Mouse (Mus musculus): ENCODE data around the gene Tcf3. TPM values are rescaled to one million over a fixed set of nuclear protein-coding genes. Genes with fewer than 3 reads are reported as not detected.

Tcf3 gene
- total and polyA plus RNA-seq, 2 experiments: 6.4 to 20.2 TPM

DNA sequence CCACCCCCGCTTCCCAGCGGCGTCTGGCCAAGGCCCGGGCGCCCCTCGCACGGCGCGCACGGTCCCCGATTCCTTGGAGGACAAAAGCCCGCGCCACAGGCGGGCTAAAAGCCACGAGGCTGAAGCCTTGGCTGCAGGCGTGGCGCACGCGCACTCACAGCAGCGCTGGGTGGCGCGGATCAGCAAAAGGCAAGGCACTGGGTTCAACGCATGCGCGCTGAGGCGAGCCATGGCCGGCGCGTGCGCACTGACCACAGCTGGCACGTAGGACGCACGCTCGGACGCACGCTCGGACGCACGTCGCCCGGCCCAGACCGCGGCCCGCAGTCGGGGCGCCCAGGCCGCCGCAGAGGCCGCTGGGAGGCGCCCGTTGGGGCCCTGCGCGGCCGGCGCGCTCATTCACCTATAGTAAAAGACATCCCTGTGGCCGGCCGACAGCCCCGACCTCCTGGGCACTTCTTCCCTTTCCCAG lies 34.7 kb downstream of the Tcf3 start:
- peak; percentile 89 for DNase-seq (ENCODE audit: extremely low read depth, low read depth, low spot score)
- H3K9ac ChIP-seq (ENCODE audit: low read depth, low read length): peak overlapping the region; percentile 81
- H3K27ac ChIP-seq (replicated peaks; ENCODE audit: insufficient read depth, low read depth, low read length): peak overlapping the region; percentile 81
- H3K4me1 ChIP-seq (ENCODE audit: control insufficient read depth, insufficient read depth, low read length): peaks cover 11% of the 10 kb centered on the region
- H3K27me3 ChIP-seq (ENCODE audit: control insufficient read depth, insufficient read depth, low read length): no peaks in the 10 kb centered on the region
- peaks cover 8% of the 10 kb centered on the region for H3K79me2 ChIP-seq (ENCODE audit: control insufficient read depth, insufficient read depth, low read length)
- TF ChIP-seq POLR2A (IDR thresholded peaks at IDR 0.05; ENCODE audit: extremely low read depth, insufficient read depth, low read length) (0 out of 2 replicates have a peak, but pooled peaks have one; percentile 2), CTCF (IDR thresholded peaks at IDR 0.05; ENCODE audit: low read depth, low read length) (no peak)
- peaks cover 11% of the 10 kb centered on the region; the same call in 1 of the 2 replicates for H3K36me3 ChIP-seq (ENCODE audit: control insufficient read depth, insufficient read depth, low read length)
- WGBS: under 1% methylated on average over 59 of the region's 59 CpGs
- peak overlapping the region; percentile 62 for H3K4me3 ChIP-seq (ENCODE audit: insufficient read depth, low read depth, low read length)

DNA sequence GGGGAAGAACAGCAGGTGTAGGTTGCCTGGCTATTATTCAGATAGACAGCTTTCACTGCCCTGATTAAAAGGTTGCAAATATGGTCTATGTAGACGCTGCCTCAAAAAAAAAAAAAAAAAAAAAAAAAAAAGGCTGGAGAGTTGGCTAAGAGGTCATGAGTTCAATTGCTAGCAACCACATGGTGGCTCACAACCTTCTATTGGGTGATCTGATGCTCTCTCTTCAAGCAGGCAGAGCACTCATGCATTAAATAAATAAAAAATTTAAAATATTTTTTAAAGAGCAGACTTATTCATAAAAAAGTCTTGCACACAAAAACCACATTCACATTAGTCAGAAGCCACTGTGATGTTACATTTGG lies 35.3 kb downstream of the Tcf3 start:
- Histone ChIP-seq H3K27me3 (ENCODE audit: control insufficient read depth, insufficient read depth, low read length) (no peaks in the 10 kb centered on the region), H3K79me2 (ENCODE audit: control insufficient read depth, insufficient read depth, low read length) (peaks cover 8% of the 10 kb centered on the region), H3K36me3 (ENCODE audit: control insufficient read depth, insufficient read depth, low read length) (peaks cover 9% of the 10 kb centered on the region; the same call in 1 of the 2 replicates), H3K4me3 (ENCODE audit: insufficient read depth, low read depth, low read length) (peak overlapping the region; percentile 62), H3K9ac (ENCODE audit: low read depth, low read length) (peak overlapping the region; percentile 74), H3K4me1 (ENCODE audit: control insufficient read depth, insufficient read depth, low read length) (peaks cover 11% of the 10 kb centered on the region), H3K27ac (replicated peaks; ENCODE audit: insufficient read depth, low read depth, low read length) (peak overlapping the region; percentile 75)
- 3% methylated on average over 1 of the region's 1 CpGs for WGBS
- TF ChIP-seq CTCF (IDR thresholded peaks at IDR 0.05; ENCODE audit: low read depth, low read length): no peak
- no peak for TF ChIP-seq POLR2A (IDR thresholded peaks at IDR 0.05; ENCODE audit: extremely low read depth, insufficient read depth, low read length)
- peak; percentile 54 for DNase-seq (ENCODE audit: extremely low read depth, low read depth, low spot score)

DNA sequence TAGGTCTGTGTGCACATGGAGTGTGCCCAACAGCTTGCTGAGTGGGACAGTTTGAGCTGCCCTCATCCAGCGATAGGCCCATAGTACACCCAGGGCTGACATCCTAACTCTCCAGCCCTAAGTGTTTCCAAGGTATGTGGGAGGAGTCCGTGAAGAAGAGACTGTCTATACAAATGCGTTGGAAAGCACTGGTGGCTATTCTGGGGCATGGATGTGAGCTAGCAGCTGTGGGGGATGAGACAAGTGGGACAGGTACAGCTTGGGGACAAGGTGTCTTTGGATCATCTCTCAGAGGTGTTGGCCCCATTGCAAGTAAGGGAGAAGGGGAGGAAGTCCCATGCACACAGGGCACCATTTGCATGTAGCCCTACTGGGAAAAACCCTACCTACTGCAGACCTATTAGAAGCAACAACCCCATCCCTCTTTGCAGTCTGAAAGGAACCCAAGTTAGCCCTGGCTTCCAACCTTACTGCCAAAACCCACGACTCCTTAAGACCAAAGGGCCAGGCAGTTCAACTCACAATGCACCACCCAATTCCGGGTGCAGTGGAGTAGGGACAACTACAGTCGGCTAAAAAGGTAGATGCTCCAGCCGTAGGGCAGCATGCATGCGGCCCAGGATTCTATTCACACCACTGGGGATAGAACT lies 35.8 kb downstream of the Tcf3 start:
- Histone ChIP-seq H3K27me3 (ENCODE audit: control insufficient read depth, insufficient read depth, low read length) (no peaks in the 10 kb centered on the region), H3K9ac (ENCODE audit: low read depth, low read length) (peak overlapping the region; percentile 23; the same call in 1 of the 2 replicates), H3K36me3 (ENCODE audit: control insufficient read depth, insufficient read depth, low read length) (peaks cover 7% of the 10 kb centered on the region; the same call in 1 of the 2 replicates), H3K4me3 (ENCODE audit: insufficient read depth, low read depth, low read length) (no peak overlapping the region), H3K27ac (replicated peaks; ENCODE audit: insufficient read depth, low read depth, low read length) (no peak overlapping the region), H3K79me2 (ENCODE audit: control insufficient read depth, insufficient read depth, low read length) (peaks cover 8% of the 10 kb centered on the region), H3K4me1 (ENCODE audit: control insufficient read depth, insufficient read depth, low read length) (peaks cover 11% of the 10 kb centered on the region)
- no peak for DNase-seq (ENCODE audit: extremely low read depth, low read depth, low spot score)
- WGBS: 49% methylated on average over 8 of the region's 8 CpGs
- no peak for TF ChIP-seq POLR2A (IDR thresholded peaks at IDR 0.05; ENCODE audit: extremely low read depth, insufficient read depth, low read length)
- no peak for TF ChIP-seq CTCF (IDR thresholded peaks at IDR 0.05; ENCODE audit: low read depth, low read length)

- peaks cover 11% of the 10 kb centered on the region for H3K4me1 ChIP-seq (ENCODE audit: control insufficient read depth, insufficient read depth, low read length)
- peaks cover 4% of the 10 kb centered on the region; the same call in 1 of the 2 replicates for H3K36me3 ChIP-seq (ENCODE audit: control insufficient read depth, insufficient read depth, low read length)
- H3K27me3 ChIP-seq (ENCODE audit: control insufficient read depth, insufficient read depth, low read length): no peaks in the 10 kb centered on the region
- DNase-seq (ENCODE audit: extremely low read depth, low read depth, low spot score): no peak
- 93% methylated on average over 11 of the region's 11 CpGs for WGBS
- TF ChIP-seq POLR2A (IDR thresholded peaks at IDR 0.05; ENCODE audit: extremely low read depth, insufficient read depth, low read length): no peak
- no peak for TF ChIP-seq CTCF (IDR thresholded peaks at IDR 0.05; ENCODE audit: low read depth, low read length)
- no peak overlapping the region for H3K9ac ChIP-seq (ENCODE audit: low read depth, low read length)
- no peak overlapping the region for H3K4me3 ChIP-seq (ENCODE audit: insufficient read depth, low read depth, low read length)
- peaks cover 8% of the 10 kb centered on the region for H3K79me2 ChIP-seq (ENCODE audit: control insufficient read depth, insufficient read depth, low read length)
- no peak overlapping the region for H3K27ac ChIP-seq (replicated peaks; ENCODE audit: insufficient read depth, low read depth, low read length)
Measured at GRCm38 (mm10) chr10:80396822-80397523, 36.5 kb downstream of the Tcf3 start.

DNA sequence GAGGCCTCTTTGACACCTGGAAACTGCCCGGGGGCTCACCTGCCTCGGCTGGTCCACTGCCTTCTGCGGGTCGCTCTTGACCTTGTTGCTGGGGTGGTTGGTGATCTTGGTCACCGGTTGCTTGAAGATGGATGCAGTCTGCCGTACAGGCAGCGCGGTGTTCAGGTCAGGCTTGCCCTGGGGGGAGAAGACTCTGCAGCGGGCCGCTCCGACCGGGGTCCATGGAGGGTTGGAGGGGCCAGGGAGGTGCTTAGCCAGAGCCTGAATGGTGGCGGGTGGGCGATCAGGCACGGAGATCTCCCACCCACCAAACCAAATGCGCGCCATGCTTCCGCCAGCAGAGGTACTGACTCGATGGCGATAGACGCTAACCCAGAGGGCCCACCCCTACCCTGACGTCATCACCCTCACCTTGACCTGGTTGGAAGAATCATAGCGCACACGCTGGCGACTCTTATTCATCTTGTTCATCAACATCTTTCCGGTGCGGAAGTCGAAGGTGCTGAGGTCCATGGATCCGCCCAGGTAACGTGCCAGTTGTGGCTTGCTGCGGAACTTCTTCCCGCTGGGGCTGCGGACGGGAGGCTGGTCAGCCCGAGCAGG lies 38.3 kb downstream of the Tcf3 start:
- Histone ChIP-seq H3K4me3 (ENCODE audit: insufficient read depth, low read depth, low read length) (no peak overlapping the region), H3K27me3 (ENCODE audit: control insufficient read depth, insufficient read depth, low read length) (no peaks in the 10 kb centered on the region)

More for the DNA sequence above, 38.3 kb downstream of the Tcf3 start:
- H3K36me3 ChIP-seq (ENCODE audit: control insufficient read depth, insufficient read depth, low read length): peaks cover 4% of the 10 kb centered on the region; the same call in 1 of the 2 replicates
- TF ChIP-seq POLR2A (IDR thresholded peaks at IDR 0.05; ENCODE audit: extremely low read depth, insufficient read depth, low read length) (no peak), CTCF (IDR thresholded peaks at IDR 0.05; ENCODE audit: low read depth, low read length) (no peak)
- H3K27ac ChIP-seq (replicated peaks; ENCODE audit: insufficient read depth, low read depth, low read length): no peak overlapping the region
- peaks cover 8% of the 10 kb centered on the region for H3K79me2 ChIP-seq (ENCODE audit: control insufficient read depth, insufficient read depth, low read length)
- peaks cover 8% of the 10 kb centered on the region for H3K4me1 ChIP-seq (ENCODE audit: control insufficient read depth, insufficient read depth, low read length)
- no peak for DNase-seq (ENCODE audit: extremely low read depth, low read depth, low spot score)
- H3K9ac ChIP-seq (ENCODE audit: low read depth, low read length): no peak overlapping the region
- 97% methylated on average over 35 of the region's 35 CpGs for WGBS

Measured in liver, adult 2 months (tissue).